Mouse (Mus musculus) stomach, postnatal 0 days (tissue): ENCODE data around the gene Plekha5. TPM values are rescaled to one million over a fixed set of nuclear protein-coding genes. Genes with fewer than 3 reads are reported as not detected.
A peak's percentile ranks its signal among the peaks of the same experiment; 100 is the strongest.

Source experiments
- ATAC-seq: fragments of 200-750 bp; cut with Nextera tagmentation; 2 replicates; pipeline ENCODE4 v1.8.0; 2017; ENCODE audit not compliant: low FRiP score, low TSS enrichment
- DNase-seq: peaks from one replicate; pipeline ENCODE4 v3.0.0-alpha.2; 2016; ENCODE audit warnings: low spot score
- H3K27ac ChIP-seq: fragments of 300-500 bp; sonication (generic); replicated peaks from 2 replicates; pipeline ENCODE4 v1.5.1; 2014; ENCODE audit warnings: mild to moderate bottlenecking, control low read depth
- H3K27me3 ChIP-seq: fragments of 300-500 bp; sonication (generic); 2 replicates; pipeline ENCODE4 v1.6.1; 2014; ENCODE audit warnings: low read length; ENCODE audit not compliant: control insufficient read depth, insufficient read depth
- H3K36me3 ChIP-seq: fragments of 300-500 bp; sonication (generic); 2 replicates; pipeline ENCODE4 v1.6.1; 2014; ENCODE audit warnings: low read length, mixed read lengths; ENCODE audit not compliant: control insufficient read depth, insufficient read depth
- H3K4me1 ChIP-seq: fragments of 300-500 bp; sonication (generic); replicated peaks from 2 replicates; pipeline ENCODE4 v1.6.1; 2014; ENCODE audit warnings: antibody characterized with exemption; ENCODE audit not compliant: control insufficient read depth, insufficient read depth
- H3K4me2 ChIP-seq: fragments of 300-500 bp; sonication (generic); replicated peaks from 2 replicates; pipeline ENCODE4 v1.6.1; 2014; ENCODE audit warnings: low read depth, mild to moderate bottlenecking, control low read depth, moderate library complexity
- H3K4me3 ChIP-seq: fragments of 300-500 bp; sonication (generic); 2 replicates; pipeline ENCODE4 v1.5.1; 2014; ENCODE audit warnings: low read depth, low read length, control low read depth
- H3K9ac ChIP-seq: fragments of 300-500 bp; sonication (generic); 2 replicates; pipeline ENCODE4 v1.6.1; 2014; ENCODE audit warnings: mild to moderate bottlenecking, low read length, control low read depth, mixed read lengths
- H3K9me3 ChIP-seq: fragments of 300-500 bp; sonication (generic); 2 replicates; pipeline ENCODE4 v1.6.1; 2016; ENCODE audit warnings: low read length; ENCODE audit not compliant: control insufficient read depth
- CTCF ChIP-seq: IDR thresholded peaks from 2 replicates; pipeline ENCODE4 v1.5.1; 2016; ENCODE audit warnings: antibody characterized with exemption, low read depth, mild to moderate bottlenecking, moderate library complexity
- EP300 ChIP-seq: optimal IDR thresholded peaks from 2 replicates; pipeline ENCODE3; 2016; ENCODE audit warnings: antibody characterized with exemption
- WGBS: fragments of 180-500 bp; shearing (Covaris S2); extraction: QIAGEN DNeasy Blood & Tissue Kit; methylation state at CpG from one replicate; pipeline ENCODE4 v1.1.7; 2014; 5-methylcytosine and 5-hydroxymethylcytosine counted together
- polyA plus RNA-seq: library from polyadenylated mRNA; unstranded; fragments of >200 nt; fragmentation: Nextera tagmentation; extraction: Ambion mirVana; gene quantifications from 2 replicates; pipeline ENCODE4 v1.2.1, GENCODE M21; 2015

Gene Plekha5
- polyA plus RNA-seq, 1 experiment from 2014 or later: 23.1 TPM

GRCm38 (mm10) chr6:140554261-140554660 is 130.4 kb downstream of the Plekha5 start:
- no peak for DNase-seq
- peaks cover 7% of the 10 kb centered on the region for H3K36me3 ChIP-seq

GRCm38 (mm10) chr6:140559411-140559810 is 135.6 kb downstream of the Plekha5 start:
- no peak overlapping the region for H3K4me3 ChIP-seq
- no peak for DNase-seq
- ATAC-seq: no peak
- no peak overlapping the region for H3K9ac ChIP-seq
- H3K4me1 ChIP-seq: no peaks in the 10 kb centered on the region
- H3K9me3 ChIP-seq: no peaks in the 10 kb centered on the region
- no peak overlapping the region for H3K27ac ChIP-seq
- 83% methylated on average over 6 of the region's 6 CpGs for WGBS
- no peak for TF ChIP-seq CTCF
- TF ChIP-seq EP300: no peak
- H3K4me2 ChIP-seq: no peak overlapping the region
- peaks cover 7% of the 10 kb centered on the region for H3K36me3 ChIP-seq
- H3K27me3 ChIP-seq: no peaks in the 10 kb centered on the region

More at GRCm38 (mm10) chr6:140554261-140554660, 130.4 kb downstream of the Plekha5 start:
- Histone ChIP-seq H3K9me3 (no peaks in the 10 kb centered on the region), H3K4me3 (no peak overlapping the region), H3K9ac (no peak overlapping the region), H3K27me3 (no peaks in the 10 kb centered on the region), H3K27ac (no peak overlapping the region), H3K4me1 (no peaks in the 10 kb centered on the region), H3K4me2 (no peak overlapping the region)
- WGBS: 67% methylated on average over 4 of the region's 4 CpGs
- TF ChIP-seq CTCF (peak; percentile 68), EP300 (no peak)
- ATAC-seq: no peak

GRCm38 (mm10) chr6:140561151-140561916 is 137.5 kb downstream of the Plekha5 start:
- WGBS: 79% methylated on average over 9 of the region's 9 CpGs
- H3K9me3 ChIP-seq: no peaks in the 10 kb centered on the region
- no peaks in the 10 kb centered on the region for H3K4me1 ChIP-seq
- TF ChIP-seq EP300 (no peak), CTCF (no peak)
- no peak for DNase-seq
- H3K4me2 ChIP-seq: no peak overlapping the region
- ATAC-seq: peak; percentile 51; the same call in 1 of the 2 replicates
- H3K27me3 ChIP-seq: no peaks in the 10 kb centered on the region
- 0 out of 2 replicates have a peak, but pooled peaks cover 5% of the 10 kb centered on the region for H3K36me3 ChIP-seq
- no peak overlapping the region for H3K27ac ChIP-seq
- no peak overlapping the region for H3K9ac ChIP-seq
- no peak overlapping the region for H3K4me3 ChIP-seq

- Histone ChIP-seq H3K36me3 (0 out of 2 replicates have a peak, but pooled peaks cover 5% of the 10 kb centered on the region), H3K4me3 (no peak overlapping the region)
Observed at GRCm38 (mm10) chr6:140561917-140562590, 138.2 kb downstream of the Plekha5 start.

DNA sequence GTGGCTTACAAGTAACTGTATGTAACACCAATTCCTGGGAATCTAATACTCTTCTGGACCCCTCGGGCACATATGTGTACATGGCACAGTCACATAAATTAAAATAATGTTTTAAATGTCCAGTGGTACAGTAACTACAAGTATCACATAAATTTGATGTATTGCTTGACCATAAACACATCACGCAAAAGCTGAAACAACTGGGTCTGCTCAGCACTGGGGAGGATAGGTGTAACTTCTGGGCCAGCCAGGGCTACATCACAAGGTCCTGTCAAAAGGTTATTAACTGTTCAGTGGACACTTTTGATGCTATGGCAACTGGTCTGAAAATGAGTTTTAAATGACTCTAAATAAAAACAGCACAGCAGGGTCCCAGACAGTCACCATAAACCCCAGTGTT is 143.3 kb downstream of the Plekha5 start:
- Histone ChIP-seq H3K27ac (no peak overlapping the region), H3K4me3 (no peak overlapping the region), H3K36me3 (peaks cover 8% of the 10 kb centered on the region; the same call in 1 of the 2 replicates), H3K4me2 (no peak overlapping the region), H3K4me1 (no peaks in the 10 kb centered on the region), H3K9me3 (no peaks in the 10 kb centered on the region), H3K27me3 (no peaks in the 10 kb centered on the region), H3K9ac (no peak overlapping the region)
- ATAC-seq: no peak
- no peak for DNase-seq
- WGBS: 88% methylated on average over 2 of the region's 2 CpGs
- TF ChIP-seq EP300 (no peak), CTCF (no peak)

More at GRCm38 (mm10) chr6:140561917-140562590, 138.2 kb downstream of the Plekha5 start:
- H3K9me3 ChIP-seq: no peaks in the 10 kb centered on the region
- 84% methylated on average over 9 of the region's 9 CpGs for WGBS
- ATAC-seq: no peak
- no peak for DNase-seq
- TF ChIP-seq EP300 (no peak), CTCF (no peak)
- no peaks in the 10 kb centered on the region for H3K4me1 ChIP-seq
- H3K27ac ChIP-seq: no peak overlapping the region
- H3K27me3 ChIP-seq: no peaks in the 10 kb centered on the region
- H3K9ac ChIP-seq: no peak overlapping the region
- no peak overlapping the region for H3K4me2 ChIP-seq

GRCm38 (mm10) chr6:140567897-140568296 is 144.0 kb downstream of the Plekha5 start:
- no peak overlapping the region for H3K27ac ChIP-seq

More at GRCm38 (mm10) chr6:140567897-140568296, 144.0 kb downstream of the Plekha5 start:
- DNase-seq (no peak), ATAC-seq (no peak)
- Histone ChIP-seq H3K27me3 (no peaks in the 10 kb centered on the region), H3K4me3 (no peak overlapping the region), H3K36me3 (peaks cover 8% of the 10 kb centered on the region; the same call in 1 of the 2 replicates), H3K4me2 (no peak overlapping the region), H3K4me1 (no peaks in the 10 kb centered on the region), H3K9ac (no peak overlapping the region), H3K9me3 (no peaks in the 10 kb centered on the region)
- 50% methylated on average over 2 of the region's 2 CpGs for WGBS
- TF ChIP-seq CTCF (no peak), EP300 (no peak)
